Mouse (Mus musculus) mammary gland, adult 2 months (tissue): Measurements from ENCODE around the gene Birc2. TPM values are rescaled to one million over a fixed set of nuclear protein-coding genes. Genes with fewer than 3 reads are reported as not detected.

Source experiments
- polyA plus RNA-seq: library from polyadenylated mRNA; depleted of rRNA; stranded (reverse); fragments of >200 nt; gene quantifications from 2 replicates; pipeline ENCODE4 v1.2.3, GENCODE M21; 2012; ENCODE audit warnings: low replicate concordance; rRNA removed

Birc2 gene
- polyA plus RNA-seq = 14.3 and 22.6 TPM in 2 replicates

DNA sequence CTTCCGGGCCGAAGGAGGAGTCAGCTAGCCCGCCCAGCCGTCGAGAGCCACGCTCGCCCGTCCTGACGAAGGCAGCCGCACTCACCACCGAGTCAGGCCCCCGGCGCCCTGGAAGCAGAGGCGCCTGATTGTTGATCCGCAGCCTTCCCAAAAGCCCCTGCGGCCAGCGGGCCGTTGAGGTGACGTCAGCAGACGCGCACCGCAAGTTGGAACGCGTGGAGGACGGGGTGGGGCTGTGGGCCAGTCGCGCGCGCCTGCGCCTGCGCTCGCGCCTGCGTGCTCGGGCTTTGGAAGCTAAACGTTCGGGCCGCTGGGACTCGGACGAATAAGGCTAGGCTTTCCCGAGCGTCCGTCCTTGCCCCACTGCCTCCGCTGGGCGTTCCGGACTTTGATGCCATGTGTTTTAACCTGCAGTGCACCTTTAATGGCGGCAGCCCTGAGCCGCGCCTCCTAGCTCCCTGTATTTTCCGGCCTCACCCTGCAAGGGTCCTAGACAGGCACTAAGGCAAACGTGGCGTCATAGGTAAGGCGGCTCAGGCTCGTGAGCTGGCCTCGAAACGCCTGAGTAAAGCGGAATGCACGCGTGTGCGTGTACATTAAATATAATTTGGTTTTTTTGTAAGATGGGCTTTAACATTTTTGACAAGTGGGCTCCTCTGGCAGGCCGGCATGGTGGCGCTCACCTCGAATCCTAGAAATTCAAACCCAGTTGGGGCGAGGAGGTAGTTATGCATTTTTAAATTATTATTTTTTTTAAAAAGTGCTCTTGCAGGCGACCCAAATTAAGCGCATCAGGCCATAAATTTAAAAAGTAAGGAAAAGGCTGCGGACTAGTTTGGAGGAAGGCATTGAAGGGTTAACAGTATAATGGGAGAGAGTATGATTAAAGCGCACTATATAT lies at the start of gene Birc2:
Gene Birc2 (minus strand): TSS at position 160 of the 901 bp plus-strand sequence.

GRCm38 (mm10) chr9:7872775-7873439 lies 36.0 kb upstream of the Birc2 start, which contains the start of gene Birc3:
Gene Birc3 (minus strand): TSS chr9:7873186.

Other genes with a start within 250 kb of the Birc2 start
- not detected in 2 replicates for gene Mmp20, start 208.8 kb downstream of the Birc2 start, polyA plus RNA-seq
- gene Mmp7, start 145.0 kb downstream of the Birc2 start, polyA plus RNA-seq = 0.12 and 0.26 TPM in 2 replicates
- 149 TPM in 2 replicates for gene Tmem123, start 73.0 kb downstream of the Birc2 start, polyA plus RNA-seq
- gene Birc3, start 36.1 kb upstream of the Birc2 start, polyA plus RNA-seq = 22.4 and 36.1 TPM in 2 replicates
- gene Yap1, start 167.5 kb upstream of the Birc2 start, polyA plus RNA-seq = 36.4 and 55.3 TPM in 2 replicates
- 1.1 and 2.4 TPM in 2 replicates for gene Cfap300, start 205.8 kb upstream of the Birc2 start, polyA plus RNA-seq